Mouse (Mus musculus) midbrain, embryonic 14.5 days (tissue): ENCODE data around the gene Zfp330. TPM values are rescaled to one million over a fixed set of nuclear protein-coding genes. Genes with fewer than 3 reads are reported as not detected.

Source experiments
- ATAC-seq: fragments of 200-750 bp; cut with Nextera tagmentation; 2 replicates; pipeline ENCODE4 v1.8.0; 2017; ENCODE audit warnings: moderate number of reproducible peaks, moderate library complexity; ENCODE audit not compliant: low FRiP score, low TSS enrichment
- DNase-seq: peaks from one replicate; pipeline ENCODE4 v3.0.0-alpha.2; 2015
- H3K27ac ChIP-seq: fragments of 300-500 bp; sonication (generic); replicated peaks from 2 replicates; pipeline ENCODE4 v1.5.1; 2014; ENCODE audit warnings: mild to moderate bottlenecking, low read depth, low read length, moderate library complexity
- H3K27me3 ChIP-seq: fragments of 300-500 bp; sonication (generic); 2 replicates; pipeline ENCODE4 v1.6.1; 2014; ENCODE audit warnings: low read length, control low read depth, mixed read lengths; ENCODE audit not compliant: control insufficient read depth, insufficient read depth
- H3K36me3 ChIP-seq: fragments of 300-500 bp; sonication (generic); 2 replicates; pipeline ENCODE4 v1.6.1; 2014; ENCODE audit warnings: low read length, control low read depth; ENCODE audit not compliant: control insufficient read depth, insufficient read depth
- H3K4me1 ChIP-seq: fragments of 300-500 bp; sonication (generic); 2 replicates; pipeline ENCODE4 v1.6.1; 2014; ENCODE audit warnings: mild to moderate bottlenecking, antibody characterized with exemption, low read length, control low read depth; ENCODE audit not compliant: control insufficient read depth, insufficient read depth
- H3K4me2 ChIP-seq: fragments of 300-500 bp; sonication (generic); 2 replicates; pipeline ENCODE4 v1.6.1; 2014; ENCODE audit warnings: mild to moderate bottlenecking, low read length, moderate library complexity
- H3K4me3 ChIP-seq: fragments of 300-500 bp; sonication (generic); replicated peaks from 2 replicates; pipeline ENCODE4 v1.5.1; 2014; ENCODE audit warnings: low read depth, low read length
- H3K9ac ChIP-seq: fragments of 300-500 bp; sonication (generic); replicated peaks from 2 replicates; pipeline ENCODE4 v1.6.1; 2014; ENCODE audit warnings: mild to moderate bottlenecking, low read length, moderate library complexity
- H3K9me3 ChIP-seq: fragments of 300-500 bp; sonication (generic); 2 replicates; pipeline ENCODE4 v1.6.1; 2016; ENCODE audit warnings: low read length, control low read depth, mixed read lengths; ENCODE audit not compliant: control insufficient read depth
- WGBS: fragments of 180-500 bp; shearing (Covaris S2); extraction: QIAGEN DNeasy Blood & Tissue Kit; methylation state at CpG from one replicate; pipeline ENCODE4 v1.1.7; 2014; 5-methylcytosine and 5-hydroxymethylcytosine counted together
- polyA plus RNA-seq: library from polyadenylated mRNA; unstranded; fragments of >200 nt; fragmentation: Nextera tagmentation; extraction: Ambion mirVana; gene quantifications from 2 replicates; pipeline ENCODE4 v1.2.1, GENCODE M21; 2014

The Zfp330 gene
- 78.8 and 79.3 TPM in 2 replicates for polyA plus RNA-seq

DNA sequence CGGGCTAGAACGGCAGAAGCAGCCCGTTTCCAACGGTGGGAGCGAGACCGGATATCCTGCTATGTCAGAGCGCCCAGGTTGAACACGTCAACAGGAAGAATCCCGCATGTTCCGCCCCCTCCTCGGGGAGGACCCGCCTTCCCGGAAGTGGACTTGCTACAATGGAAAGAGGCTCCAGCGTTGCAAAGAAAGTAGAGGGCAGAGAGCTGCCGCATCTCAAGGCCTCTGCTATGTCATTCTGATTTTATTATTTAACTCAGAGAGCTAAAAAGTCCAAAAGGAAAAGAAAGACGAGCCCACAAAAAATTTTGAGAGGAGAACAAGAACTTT, at the start of gene Zfp330:
Gene Zfp330 (minus strand): TSS at position 68 of the 330 bp plus-strand sequence.
- Histone ChIP-seq H3K9me3 (no peaks in the 10 kb centered on the region), H3K27me3 (no peaks in the 10 kb centered on the region), H3K9ac (peak within 1 kb of the TSS; percentile 89), H3K36me3 (peaks cover 32% of the 10 kb centered on the region), H3K4me1 (peaks cover 6% of the 10 kb centered on the region), H3K4me2 (peak within 1 kb of the TSS; percentile 83), H3K4me3 (peak within 1 kb of the TSS; percentile 88), H3K27ac (peak within 1 kb of the TSS; percentile 77)
- ATAC-seq (peak; percentile 97), DNase-seq (peak; percentile 97)
- WGBS = under 1% methylated on average over 16 of the region's 16 CpGs

DNA sequence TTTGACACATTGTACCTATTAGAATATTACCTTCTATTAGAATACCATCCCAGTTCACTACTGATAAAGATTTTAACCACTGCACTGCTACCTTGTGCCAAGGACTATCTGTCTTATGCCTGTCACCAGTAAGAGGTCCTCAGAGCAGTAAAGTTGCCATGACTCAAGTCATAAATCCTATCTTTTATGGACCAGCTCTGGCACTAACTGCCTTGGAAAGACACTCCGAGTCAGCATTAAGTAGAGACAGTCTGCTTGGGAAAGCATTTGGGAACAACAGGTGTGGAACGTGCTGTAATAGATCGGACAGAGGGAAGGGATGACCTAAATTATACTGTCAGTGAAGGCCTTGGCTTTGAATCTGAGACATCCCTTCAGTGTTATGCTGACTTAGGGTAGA, 4.0 kb upstream of the Zfp330 start:
- Histone ChIP-seq H3K36me3 (no peaks in the 10 kb centered on the region), H3K9ac (no peak overlapping the region), H3K27me3 (no peaks in the 10 kb centered on the region), H3K4me3 (no peak overlapping the region), H3K27ac (no peak overlapping the region), H3K9me3 (no peaks in the 10 kb centered on the region), H3K4me1 (peaks cover 5% of the 10 kb centered on the region), H3K4me2 (no peak overlapping the region)
- no peak for ATAC-seq
- WGBS = 91% methylated on average over 3 of the region's 3 CpGs
- DNase-seq = no peak

DNA sequence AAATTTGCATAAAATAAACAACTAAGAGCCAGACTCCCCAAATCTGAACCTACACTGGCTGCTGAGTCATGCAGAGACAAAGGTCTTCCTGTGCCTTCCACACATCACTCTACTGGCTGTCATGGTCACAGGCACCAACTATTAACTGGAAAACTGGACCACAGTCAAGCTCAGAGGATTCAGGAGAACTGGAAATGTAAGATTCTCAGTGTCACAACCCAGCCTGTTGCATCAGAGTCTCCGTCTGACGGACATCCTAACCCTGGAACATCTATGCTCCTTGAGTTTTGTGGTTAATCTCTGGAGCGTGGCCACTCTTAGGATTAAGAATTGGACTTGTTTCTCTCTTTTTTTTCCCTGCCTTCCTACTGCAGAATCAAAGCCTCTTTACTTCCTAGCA, 3.4 kb upstream of the Zfp330 start:
- Histone ChIP-seq H3K9ac (no peak overlapping the region), H3K4me3 (no peak overlapping the region), H3K27me3 (no peaks in the 10 kb centered on the region), H3K36me3 (peaks cover 3% of the 10 kb centered on the region), H3K4me1 (peaks cover 6% of the 10 kb centered on the region), H3K27ac (no peak overlapping the region), H3K4me2 (no peak overlapping the region), H3K9me3 (no peaks in the 10 kb centered on the region)
- 55% methylated on average over 3 of the region's 3 CpGs for WGBS
- DNase-seq = no peak
- no peak for ATAC-seq

DNA sequence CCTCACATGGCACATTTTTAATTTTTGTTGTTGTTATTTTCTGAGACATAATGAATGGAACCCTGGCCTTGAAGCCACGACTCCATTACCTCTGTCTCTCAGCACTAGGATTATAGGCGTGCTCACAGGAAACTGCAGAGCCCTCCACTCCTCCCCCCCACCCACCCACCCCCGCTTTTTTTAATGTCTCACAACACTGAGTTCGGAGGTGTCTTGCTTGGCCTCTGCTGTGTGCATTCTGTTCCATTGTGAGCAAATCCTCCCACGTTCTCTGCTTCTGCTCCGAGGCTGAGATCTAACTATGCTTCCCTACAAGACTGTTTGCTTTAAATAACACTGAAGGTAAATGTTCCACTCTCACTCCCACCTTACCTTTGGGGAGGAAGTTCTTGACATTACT, 522 bp upstream of the Zfp330 start:
- Histone ChIP-seq H3K4me2 (peak overlapping the region; percentile 83), H3K27ac (peak overlapping the region; percentile 77), H3K36me3 (peaks cover 29% of the 10 kb centered on the region), H3K27me3 (no peaks in the 10 kb centered on the region), H3K4me3 (peak overlapping the region; percentile 88), H3K9ac (peak overlapping the region; percentile 89), H3K4me1 (peaks cover 6% of the 10 kb centered on the region), H3K9me3 (no peaks in the 10 kb centered on the region)
- no peak for DNase-seq
- 40% methylated on average over 6 of the region's 6 CpGs for WGBS
- ATAC-seq = peak; percentile 49; the same call in 1 of the 2 replicates

DNA sequence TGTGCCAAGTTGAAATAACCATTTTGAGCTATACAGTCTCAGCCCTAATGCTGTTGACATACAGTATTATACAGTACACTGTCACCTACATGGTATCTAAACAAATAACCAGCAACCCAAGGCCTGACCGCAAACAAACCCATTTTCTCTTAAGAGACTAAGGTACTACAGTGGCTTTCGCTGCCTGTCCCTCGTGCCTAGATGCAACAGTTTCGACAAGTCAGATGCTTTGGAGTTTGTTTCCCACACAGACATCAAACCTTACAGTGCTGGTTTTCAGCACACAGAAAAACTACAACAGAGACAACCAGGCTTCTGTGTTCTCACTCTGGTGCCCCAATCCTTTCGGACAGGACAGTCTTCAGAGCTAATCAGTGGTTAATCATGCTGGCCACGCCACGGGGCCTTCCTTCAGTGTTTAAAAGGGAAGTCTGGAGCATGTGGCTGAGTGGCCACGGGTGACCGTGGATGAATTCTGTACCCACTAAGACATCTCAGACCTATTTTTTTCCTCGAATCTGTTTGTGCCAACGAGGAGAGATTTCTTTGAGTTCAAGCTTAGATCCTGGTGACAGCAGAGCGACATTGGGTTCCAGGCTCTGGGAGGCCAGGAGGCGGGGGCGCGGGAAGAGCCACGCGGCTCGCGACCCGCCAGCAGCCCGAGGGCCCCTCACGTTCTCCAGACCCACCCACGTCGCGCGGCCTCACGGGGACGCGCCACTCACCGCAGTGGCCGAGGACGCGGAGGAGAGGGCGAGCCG, 448 bp downstream of the Zfp330 start:
- H3K4me3 ChIP-seq = peak overlapping the region; percentile 88
- DNase-seq (no peak), ATAC-seq (peak; percentile 49)
- WGBS = 6% methylated on average over 35 of the region's 35 CpGs
- peaks cover 36% of the 10 kb centered on the region for H3K36me3 ChIP-seq
- H3K27ac ChIP-seq = peak overlapping the region; percentile 77
- H3K4me2 ChIP-seq = peak overlapping the region; percentile 83
- no peaks in the 10 kb centered on the region for H3K27me3 ChIP-seq
- H3K9ac ChIP-seq = peak overlapping the region; percentile 89
- H3K4me1 ChIP-seq = peaks cover 6% of the 10 kb centered on the region
- no peaks in the 10 kb centered on the region for H3K9me3 ChIP-seq

DNA sequence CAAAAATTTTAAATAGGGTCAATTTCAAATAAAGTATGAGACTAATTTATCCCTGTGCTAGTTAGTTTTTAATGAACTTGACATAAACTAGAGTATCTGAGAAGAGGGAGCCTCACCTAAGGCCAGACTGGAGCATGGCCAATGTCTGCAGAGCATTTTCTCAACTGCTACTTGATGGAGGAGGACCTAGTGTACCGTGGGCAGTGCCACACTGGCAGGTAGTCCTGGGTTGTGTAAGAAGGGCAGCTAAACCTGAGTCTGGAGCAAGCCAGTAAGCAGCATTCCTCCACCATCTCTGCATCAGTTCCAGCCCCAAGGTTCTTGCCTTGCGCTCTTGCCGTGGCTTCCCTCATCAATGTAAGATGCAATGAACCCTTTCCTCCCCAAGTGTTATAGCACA, 3.1 kb downstream of the Zfp330 start:
- no peak for ATAC-seq
- no peaks in the 10 kb centered on the region for H3K9me3 ChIP-seq
- H3K27ac ChIP-seq = no peak overlapping the region
- H3K9ac ChIP-seq = no peak overlapping the region
- no peak overlapping the region for H3K4me3 ChIP-seq
- H3K4me1 ChIP-seq = peaks cover 6% of the 10 kb centered on the region
- peaks cover 60% of the 10 kb centered on the region for H3K36me3 ChIP-seq
- no peaks in the 10 kb centered on the region for H3K27me3 ChIP-seq
- no peak overlapping the region for H3K4me2 ChIP-seq
- 96% methylated on average over 3 of the region's 3 CpGs for WGBS
- no peak for DNase-seq

GRCm38 (mm10) chr8:82759071-82759470, 14.9 kb downstream of the Zfp330 start:
- no peak for ATAC-seq
- 48% methylated on average over 2 of the region's 2 CpGs for WGBS
- no peak for DNase-seq

DNA sequence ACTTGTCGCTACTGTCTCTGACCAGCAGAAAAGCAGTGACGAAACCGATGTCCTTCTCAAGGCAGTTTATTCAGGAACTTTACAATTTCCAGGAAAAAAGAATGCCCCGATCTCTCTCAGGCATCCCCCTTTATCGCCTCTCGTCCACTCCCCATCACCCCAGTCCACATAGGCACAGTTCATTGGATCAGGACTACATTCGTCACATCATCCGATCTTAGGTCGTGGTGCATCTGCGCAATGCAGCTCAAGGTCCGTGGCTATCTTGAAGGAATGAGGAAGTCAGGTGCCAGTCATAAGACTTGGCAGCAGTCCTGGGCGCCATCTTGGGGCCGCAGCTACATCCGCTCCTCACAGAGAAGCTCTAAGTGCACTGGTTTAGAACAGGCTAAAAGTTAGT, 19.0 kb downstream of the Zfp330 start:
- 97% methylated on average over 14 of the region's 14 CpGs for WGBS
- peaks cover 2% of the 10 kb centered on the region; the same call in 1 of the 2 replicates for H3K9me3 ChIP-seq
- H3K27me3 ChIP-seq = no peaks in the 10 kb centered on the region
- DNase-seq = no peak
- H3K36me3 ChIP-seq = no peaks in the 10 kb centered on the region
- no peak overlapping the region for H3K27ac ChIP-seq
- H3K4me2 ChIP-seq = no peak overlapping the region
- H3K9ac ChIP-seq = no peak overlapping the region
- ATAC-seq = no peak
- no peak overlapping the region for H3K4me3 ChIP-seq
- no peaks in the 10 kb centered on the region for H3K4me1 ChIP-seq

More at GRCm38 (mm10) chr8:82759071-82759470, 14.9 kb downstream of the Zfp330 start:
- peaks cover 18% of the 10 kb centered on the region for H3K36me3 ChIP-seq
- no peaks in the 10 kb centered on the region for H3K4me1 ChIP-seq
- no peak overlapping the region for H3K27ac ChIP-seq
- no peaks in the 10 kb centered on the region for H3K9me3 ChIP-seq
- no peaks in the 10 kb centered on the region for H3K27me3 ChIP-seq
- H3K4me3 ChIP-seq = no peak overlapping the region
- no peak overlapping the region for H3K4me2 ChIP-seq
- no peak overlapping the region for H3K9ac ChIP-seq

- no peaks in the 10 kb centered on the region for H3K27me3 ChIP-seq
- no peak overlapping the region for H3K4me2 ChIP-seq
- DNase-seq (no peak), ATAC-seq (no peak)
- H3K9ac ChIP-seq = no peak overlapping the region
- H3K36me3 ChIP-seq = no peaks in the 10 kb centered on the region
- H3K4me3 ChIP-seq = no peak overlapping the region
- no peak overlapping the region for H3K27ac ChIP-seq
- H3K4me1 ChIP-seq = no peaks in the 10 kb centered on the region
- no peaks in the 10 kb centered on the region for H3K9me3 ChIP-seq
Observed at GRCm38 (mm10) chr8:82746617-82747016, 27.3 kb downstream of the Zfp330 start.
